Mouse (Mus musculus) thymus, adult 2 months (tissue): ENCODE measurements around the gene Ppif.

Experiments used
- CTCF ChIP-seq: fragments of 200-500 bp; IDR thresholded peaks from 2 replicates; pipeline ENCODE4 v1.5.1; 2012; ENCODE audit warnings: mild to moderate bottlenecking, control low read depth, low read length, moderate library complexity, borderline replicate concordance; ENCODE audit not compliant: control insufficient read depth, poor library complexity, insufficient read depth; ENCODE audit errors: extremely low read depth
- POLR2A ChIP-seq: fragments of 200-500 bp; IDR thresholded peaks from 2 replicates; pipeline ENCODE4 v1.6.1; 2012; ENCODE audit warnings: mild to moderate bottlenecking, low read length, control low read depth, moderate library complexity; ENCODE audit not compliant: control insufficient read depth, poor library complexity, insufficient read depth; ENCODE audit errors: extremely low read depth

- TF ChIP-seq CTCF (no peak), POLR2A (no peak)
Observed at GRCm38 (mm10) chr14:25707691-25708181, 13.8 kb downstream of the Ppif start.
